Mouse (Mus musculus) liver, embryonic 14.5 days (tissue): ENCODE measurements around the gene Myct1. TPM values are rescaled to one million over a fixed set of nuclear protein-coding genes. Genes with fewer than 3 reads are reported as not detected.

ENCODE experiments used
- ATAC-seq: fragments of 200-750 bp; cut with Nextera tagmentation; 2 replicates; pipeline ENCODE4 v1.8.0; 2017; ENCODE audit warnings: moderate number of reproducible peaks, mild to moderate bottlenecking, moderate library complexity; ENCODE audit not compliant: insufficient read depth
- DNase-seq, 3 experiments: peaks; one replicate each; pipeline ENCODE4 v3.0.0-alpha.2; 2012 to 2013; ENCODE audit warnings: low read depth in 3 of 3, low spot score in 3 of 3
- H3K27ac ChIP-seq: fragments of 300-500 bp; sonication (generic); 2 replicates; pipeline ENCODE4 v1.5.1; 2014; ENCODE audit warnings: moderate library complexity, mild to moderate bottlenecking, control low read depth, inconsistent platforms
- H3K27me3 ChIP-seq: fragments of 300-500 bp; sonication (generic); 2 replicates; pipeline ENCODE4 v1.6.1; 2014; ENCODE audit warnings: mild to moderate bottlenecking, low read length, moderate library complexity; ENCODE audit not compliant: control insufficient read depth, insufficient read depth
- H3K36me3 ChIP-seq: fragments of 300-500 bp; sonication (generic); replicated peaks from 2 replicates; pipeline ENCODE4 v1.6.1; 2014; ENCODE audit warnings: low read depth; ENCODE audit not compliant: control insufficient read depth, insufficient read depth
- H3K4me1 ChIP-seq, 2 experiments: fragments of 200-500 bp in 1 of 2; fragments of 300-500 bp in 1 of 2; sonication (generic) in 1 of 2; replicated peaks; 2 replicates each; pipeline ENCODE4 v1.6.1; 2012 to 2014; ENCODE audit warnings: antibody characterized with exemption in 1 of 2, inconsistent platforms in 1 of 2, low read length in 1 of 2; ENCODE audit not compliant: control insufficient read depth in 2 of 2, insufficient read depth in 2 of 2
- H3K4me2 ChIP-seq: fragments of 300-500 bp; sonication (generic); 2 replicates; pipeline ENCODE4 v1.6.1; 2014; ENCODE audit warnings: low read depth, mild to moderate bottlenecking, control low read depth, moderate library complexity
- H3K4me3 ChIP-seq, 2 experiments: fragments of 200-500 bp in 1 of 2; fragments of 300-500 bp in 1 of 2; sonication (generic) in 1 of 2; 2 replicates each; pipeline ENCODE4 v1.5.1; 2012 to 2014; ENCODE audit warnings: low read depth in 2 of 2, low read length in 2 of 2, mild to moderate bottlenecking in 2 of 2, control low read depth in 1 of 2, inconsistent platforms in 1 of 2, moderate library complexity in 1 of 2; ENCODE audit not compliant: insufficient read depth in 1 of 2
- H3K9ac ChIP-seq: fragments of 300-500 bp; sonication (generic); replicated peaks from 2 replicates; pipeline ENCODE4 v1.6.1; 2014; ENCODE audit warnings: mild to moderate bottlenecking, control low read depth, moderate library complexity
- H3K9me3 ChIP-seq: fragments of 300-500 bp; sonication (generic); 2 replicates; pipeline ENCODE4 v1.6.1; 2016; ENCODE audit warnings: low read length, mixed read lengths; ENCODE audit not compliant: control insufficient read depth
- CTCF ChIP-seq: IDR thresholded peaks from 2 replicates; pipeline ENCODE4 v1.5.1; 2016; ENCODE audit warnings: antibody characterized with exemption, low read depth, control low read depth
- EP300 ChIP-seq: IDR thresholded peaks from 2 replicates; pipeline ENCODE4 v1.6.1; 2016; ENCODE audit warnings: antibody characterized with exemption, low read depth
- whole genome bisulfite sequencing: fragments of 180-500 bp; shearing (Covaris S2); extraction: QIAGEN DNeasy Blood & Tissue Kit; methylation state at CpG from one replicate; pipeline ENCODE4 v1.1.7; 2014; ENCODE audit not compliant: insufficient replicate concordance; 5-methylcytosine and 5-hydroxymethylcytosine counted together
- polyA plus RNA-seq, 2 experiments: library from polyadenylated mRNA; depleted of rRNA in 1 of 2; stranded (reverse) in 1 of 2; unstranded in 1 of 2; fragments of >200 nt; fragmentation: Nextera tagmentation in 1 of 2; extraction: Ambion mirVana in 1 of 2; gene quantifications; 2 replicates each; pipeline versions ENCODE4 v1.2.1 to v1.2.3; 2012 to 2014

Gene Myct1
- polyA plus RNA-seq, 2 experiments: 1.0 to 1.6 TPM

DNA sequence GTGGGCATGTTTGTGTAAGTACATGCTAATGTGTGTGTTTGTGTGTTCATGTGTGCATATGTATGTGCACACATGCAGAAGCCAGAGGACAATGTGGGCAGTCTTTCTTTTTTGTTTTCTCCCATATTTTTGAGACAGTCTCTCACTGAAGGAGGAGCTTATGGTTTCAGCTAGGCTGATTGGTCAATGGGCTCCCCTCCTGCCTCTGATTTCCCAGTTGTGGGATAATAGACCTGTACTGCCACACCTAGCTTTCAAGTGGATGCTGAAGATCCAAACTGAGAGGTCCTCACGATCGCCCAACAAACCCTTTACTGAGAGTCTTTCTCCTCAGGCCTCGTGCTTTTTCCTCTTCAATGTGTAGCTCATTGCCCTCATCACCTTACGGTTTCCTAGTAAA is 31.9 kb upstream of the Myct1 start:
- Histone ChIP-seq H3K27me3 (no peaks in the 10 kb centered on the region), H3K4me1 (no peaks in the 10 kb centered on the region), H3K9me3 (no peaks in the 10 kb centered on the region), H3K9ac (no peak overlapping the region), H3K27ac (no peak overlapping the region), H3K36me3 (no peaks in the 10 kb centered on the region), H3K4me2 (no peak overlapping the region), H3K4me3 (no peak overlapping the region)
- TF ChIP-seq CTCF (no peak), EP300 (no peak)
- DNase-seq (no peak), ATAC-seq (no peak)
- WGBS: 56% methylated on average over 4 of the region's 4 CpGs

DNA sequence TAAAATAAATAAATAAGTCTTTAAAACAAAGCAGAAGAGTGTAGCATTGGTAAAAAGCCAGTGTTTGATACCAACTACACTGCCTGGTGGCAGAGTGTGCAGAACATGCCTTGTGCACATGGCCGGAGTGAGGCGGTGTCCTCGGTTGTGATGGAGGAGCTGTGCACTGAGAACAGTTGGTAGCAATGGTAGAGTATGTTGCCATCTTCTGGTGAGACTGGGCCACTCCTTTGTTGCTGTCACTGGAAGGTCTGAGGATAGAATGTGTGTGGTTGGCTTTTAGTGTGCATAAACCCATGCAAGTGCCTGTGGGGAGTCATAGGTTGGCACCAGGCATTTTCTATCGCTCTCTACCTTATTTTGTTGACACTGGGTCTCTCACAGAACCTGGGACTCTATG is 24.6 kb upstream of the Myct1 start:
- Histone ChIP-seq H3K27ac (no peak overlapping the region), H3K36me3 (no peaks in the 10 kb centered on the region), H3K4me2 (no peak overlapping the region), H3K9ac (no peak overlapping the region), H3K27me3 (no peaks in the 10 kb centered on the region), H3K4me1 (no peaks in the 10 kb centered on the region), H3K9me3 (no peaks in the 10 kb centered on the region), H3K4me3 (no peak overlapping the region)
- WGBS: 58% methylated on average over 4 of the region's 4 CpGs
- DNase-seq: no peak
- ATAC-seq: no peak
- TF ChIP-seq EP300: no peak
- TF ChIP-seq CTCF: no peak

DNA sequence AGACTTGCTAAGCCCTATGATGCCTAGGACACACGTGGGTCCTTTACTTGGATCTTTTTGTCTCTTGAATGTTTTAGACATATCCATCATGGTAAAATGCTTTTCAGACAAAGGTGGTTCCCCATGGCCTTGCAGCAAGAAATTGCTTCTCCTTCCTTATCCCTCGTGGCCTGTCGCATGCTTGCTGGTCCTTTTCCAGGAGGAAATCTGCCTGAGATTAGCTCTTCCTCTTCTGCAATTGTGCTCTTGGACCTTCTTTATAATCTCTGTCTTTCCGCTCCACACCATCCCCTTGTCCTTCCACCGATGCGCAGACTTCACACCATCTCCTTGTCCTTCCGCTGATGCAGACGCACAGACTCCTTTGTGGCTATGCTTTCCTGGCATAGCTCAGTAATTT is 23.5 kb upstream of the Myct1 start:
- no peaks in the 10 kb centered on the region for H3K36me3 ChIP-seq
- H3K27ac ChIP-seq: no peak overlapping the region
- no peak overlapping the region for H3K4me3 ChIP-seq
- no peak for DNase-seq
- WGBS: 68% methylated on average over 8 of the region's 8 CpGs
- no peak overlapping the region for H3K9ac ChIP-seq
- no peak overlapping the region for H3K4me2 ChIP-seq
- no peaks in the 10 kb centered on the region for H3K27me3 ChIP-seq
- ATAC-seq: no peak
- H3K4me1 ChIP-seq: no peaks in the 10 kb centered on the region
- TF ChIP-seq EP300: no peak
- TF ChIP-seq CTCF: no peak
- no peaks in the 10 kb centered on the region for H3K9me3 ChIP-seq

DNA sequence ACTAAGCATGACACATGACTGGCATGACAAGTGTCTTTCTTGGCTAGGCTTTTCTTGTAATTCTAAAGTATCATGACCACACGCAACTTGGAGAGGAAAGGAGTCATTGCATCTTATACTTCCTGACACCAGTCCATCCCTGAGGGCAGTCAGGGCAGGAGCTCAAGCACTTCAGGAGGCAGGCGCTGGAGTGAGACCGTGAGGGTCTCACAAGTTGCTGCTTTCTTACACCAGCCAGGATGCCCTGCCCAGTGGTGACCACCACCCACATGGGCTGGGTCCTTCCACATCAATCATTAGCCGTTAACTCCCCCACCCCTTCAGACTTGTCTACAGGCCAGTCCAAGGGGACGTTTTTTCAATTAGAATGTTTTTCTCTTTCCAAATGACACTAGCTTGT is 22.2 kb upstream of the Myct1 start:
- no peaks in the 10 kb centered on the region for H3K9me3 ChIP-seq
- no peak for TF ChIP-seq EP300
- no peak for TF ChIP-seq CTCF
- H3K4me2 ChIP-seq: no peak overlapping the region
- H3K4me1 ChIP-seq: no peaks in the 10 kb centered on the region
- no peak overlapping the region for H3K9ac ChIP-seq
- DNase-seq (no peak), ATAC-seq (no peak)
- H3K27me3 ChIP-seq: no peaks in the 10 kb centered on the region
- H3K4me3 ChIP-seq: no peak overlapping the region
- 48% methylated on average over 5 of the region's 5 CpGs for WGBS
- no peaks in the 10 kb centered on the region for H3K36me3 ChIP-seq
- no peak overlapping the region for H3K27ac ChIP-seq

DNA sequence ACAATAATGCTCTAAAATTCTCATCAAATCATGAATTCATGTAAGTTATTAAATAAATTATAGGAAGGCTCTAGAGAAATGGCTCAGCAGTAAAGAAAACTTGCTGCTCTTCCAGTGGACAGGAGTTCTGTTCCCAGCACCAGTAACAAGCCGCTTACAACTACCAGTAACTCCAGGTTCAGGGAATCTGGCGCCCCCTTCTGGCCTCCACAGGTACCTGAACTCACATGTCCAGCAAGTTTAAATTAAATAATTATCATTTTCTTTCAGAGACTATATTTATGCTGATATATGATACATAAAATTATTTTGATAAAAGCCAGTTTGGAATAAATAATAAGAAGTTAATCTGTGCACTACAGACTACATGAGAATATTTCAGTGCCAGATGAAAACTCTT is 20.2 kb upstream of the Myct1 start:
- ATAC-seq (no peak), DNase-seq (no peak)
- no peak overlapping the region for H3K27ac ChIP-seq
- no peaks in the 10 kb centered on the region for H3K4me1 ChIP-seq
- H3K9me3 ChIP-seq: no peaks in the 10 kb centered on the region
- no peak for TF ChIP-seq EP300
- TF ChIP-seq CTCF: peak; percentile 55
- WGBS: 56% methylated on average over 2 of the region's 2 CpGs
- H3K36me3 ChIP-seq: no peaks in the 10 kb centered on the region
- H3K4me3 ChIP-seq: no peak overlapping the region
- no peaks in the 10 kb centered on the region for H3K27me3 ChIP-seq
- H3K9ac ChIP-seq: no peak overlapping the region
- no peak overlapping the region for H3K4me2 ChIP-seq
